Mouse (Mus musculus) neutrophil, adult 5-6 weeks (primary cell): Measurements from ENCODE around the gene Tpcn2. TPM values are rescaled to one million over a fixed set of nuclear protein-coding genes. Genes with fewer than 3 reads are reported as not detected.

ENCODE experiments used
- ATAC-seq: fragments of 151-379, 151-347 bp; 2 replicates; pipeline ENCODE4 v1.8.0; 2017; ENCODE audit warnings: mild to moderate bottlenecking, moderate TSS enrichment; ENCODE audit not compliant: insufficient number of reproducible peaks, poor library complexity, low FRiP score, severe bottlenecking; ENCODE audit errors: extremely low read depth
- total RNA-seq: library from RNA; stranded (forward); fragments of 200-1000 nt; gene quantifications from 2 replicates; pipeline ENCODE4 v1.2.3, GENCODE M21; 2017

Tpcn2 gene
- total RNA-seq, result 28.0 and 30.1 TPM in 2 replicates

DNA sequence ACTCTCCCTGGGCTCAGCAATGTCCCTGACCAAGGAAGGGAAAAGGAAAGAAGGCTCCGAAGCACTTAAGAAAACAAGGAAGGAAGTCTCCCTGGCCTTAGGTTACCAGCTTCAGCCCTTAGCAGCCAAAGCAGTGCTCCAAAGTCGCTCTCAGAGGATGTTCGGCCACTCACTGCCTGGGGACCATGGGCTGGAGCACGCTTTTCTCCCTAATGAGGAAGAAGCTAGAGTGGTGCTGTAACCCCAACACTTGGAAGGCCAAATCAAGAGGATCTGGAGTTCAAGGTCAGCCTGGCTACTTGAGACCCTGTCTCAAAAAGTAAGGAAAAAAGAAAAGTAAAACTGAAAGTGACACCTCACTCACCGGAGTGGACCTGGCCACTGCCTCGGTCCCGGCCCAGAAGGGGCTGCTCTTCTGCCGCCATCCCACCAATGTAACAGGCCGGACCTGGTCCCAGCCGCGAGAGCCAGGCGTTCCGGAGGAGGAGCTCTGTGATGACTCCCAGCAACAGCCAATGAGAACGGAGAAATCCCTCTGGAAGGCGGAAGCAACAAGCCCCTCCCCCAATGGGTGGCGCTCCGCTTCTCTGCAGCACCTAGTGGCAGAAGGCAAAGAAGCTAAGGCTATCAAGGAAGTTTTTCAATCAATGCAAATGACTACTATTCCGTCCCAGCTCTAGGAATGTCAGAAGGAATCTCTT is at the start of gene Tpcn2:
Tpcn2 (minus strand) TSS at position 525 of the 701 bp plus-strand sequence.
- peak; percentile 88 for ATAC-seq

DNA sequence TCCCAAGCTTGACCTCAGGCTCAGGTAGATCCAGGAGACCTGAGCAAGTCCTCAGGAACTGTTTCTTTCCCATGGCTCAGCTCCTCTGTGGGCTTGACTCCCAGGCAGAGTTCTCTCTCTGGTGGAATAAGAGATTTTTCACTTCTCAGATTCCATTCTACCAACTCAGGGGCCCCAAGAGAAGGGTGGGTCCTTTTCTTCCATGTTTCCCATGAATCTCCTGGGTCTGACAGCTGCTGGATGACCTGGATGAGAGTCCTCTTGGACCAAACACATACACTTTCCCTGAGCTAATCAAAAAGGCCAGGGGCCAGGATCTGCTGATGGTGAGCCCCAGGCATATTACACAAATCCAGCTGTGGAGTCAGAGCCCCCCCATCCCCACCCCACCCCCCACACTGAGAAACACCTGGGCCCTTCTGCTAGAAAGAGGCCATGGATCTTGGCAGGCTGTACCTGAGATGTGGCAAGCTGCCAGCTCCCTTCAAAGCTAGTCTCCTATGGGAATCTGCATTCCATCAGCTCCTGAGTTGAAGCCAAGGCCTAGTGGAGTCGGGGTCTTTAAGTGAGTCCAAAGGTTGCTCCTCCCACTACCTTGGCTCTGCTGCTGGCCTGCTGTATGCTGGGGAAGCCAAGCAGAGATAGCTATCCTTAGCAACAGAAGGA is 48.7 kb upstream of the Tpcn2 start:
- no peak for ATAC-seq

DNA sequence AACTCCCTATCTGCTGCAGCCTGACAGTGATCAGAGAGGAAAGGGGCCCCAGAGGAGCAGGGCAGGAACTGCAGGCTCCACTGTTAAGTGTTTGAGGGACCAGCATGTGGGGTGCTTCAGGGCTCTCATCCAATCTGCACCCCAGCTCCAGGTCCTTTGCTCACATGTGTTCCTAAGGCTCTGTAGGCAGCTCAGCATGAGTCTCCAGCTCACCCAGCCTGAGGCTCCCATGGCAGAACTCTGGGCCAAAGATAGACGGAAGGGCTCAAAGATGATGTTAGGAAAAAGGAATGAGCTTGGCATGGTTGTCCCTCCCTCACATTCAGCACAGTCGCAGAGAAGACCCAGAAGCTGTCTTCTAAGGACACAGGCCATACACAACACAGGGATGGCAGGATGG is 46.8 kb upstream of the Tpcn2 start:
- ATAC-seq, result no peak

DNA sequence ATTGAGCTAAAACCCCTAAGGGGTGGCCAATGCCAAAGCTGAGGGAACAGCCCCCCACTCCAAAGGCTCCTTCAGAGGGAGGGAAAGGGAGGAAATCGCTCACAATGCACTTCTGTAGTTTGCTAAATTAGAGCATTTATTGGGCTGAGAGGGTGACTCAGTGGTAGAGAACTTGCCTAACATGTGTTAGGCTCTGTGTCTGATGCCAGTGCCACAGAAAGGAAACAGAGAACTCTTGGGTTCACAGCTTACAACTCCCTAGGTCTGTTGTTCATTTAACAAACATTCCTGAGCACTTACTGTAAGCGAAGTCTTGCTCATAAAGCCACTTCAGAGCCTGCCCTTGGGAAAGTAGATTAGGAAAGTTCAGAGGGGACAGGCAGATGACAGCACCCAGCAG is 46.2 kb upstream of the Tpcn2 start:
- no peak for ATAC-seq

DNA sequence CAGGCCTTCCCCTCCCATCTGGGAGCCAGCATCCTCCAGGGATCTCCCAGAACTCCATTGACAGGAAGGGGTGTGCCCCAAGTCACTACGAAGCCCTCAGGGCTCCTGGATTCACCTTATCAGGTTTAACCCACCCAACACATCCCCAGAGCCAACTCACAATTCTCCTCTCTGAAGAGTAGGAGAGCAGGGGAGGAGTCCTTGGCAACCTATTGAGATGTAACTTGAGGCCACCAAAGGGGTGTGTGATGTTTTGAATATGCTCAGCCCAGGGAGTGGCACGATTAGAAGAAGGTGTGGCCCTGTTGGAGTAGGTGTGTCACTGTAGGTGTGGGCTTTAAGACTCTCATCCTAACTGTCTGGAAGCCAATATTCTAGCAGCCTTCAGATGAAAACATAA is 41.9 kb upstream of the Tpcn2 start:
- ATAC-seq, result no peak

DNA sequence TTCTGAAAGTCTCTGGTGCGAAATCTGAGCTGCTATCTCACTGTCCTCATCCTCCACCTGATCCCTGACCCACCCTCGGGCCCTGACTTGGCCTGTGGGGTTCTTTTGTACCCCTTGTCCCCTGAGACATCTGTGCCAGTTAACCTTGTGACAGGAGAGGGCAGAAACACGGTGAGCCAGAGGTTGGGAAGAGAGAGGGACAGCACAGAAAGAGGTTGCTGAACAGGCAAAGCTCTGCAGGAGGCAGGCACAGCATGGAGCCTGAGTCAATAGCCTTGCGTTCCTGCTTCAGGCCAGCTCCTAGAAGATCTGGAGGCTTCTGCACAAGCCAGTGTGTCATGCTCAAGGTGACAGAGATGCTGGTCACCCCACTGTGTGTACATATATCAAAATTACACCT is 39.8 kb upstream of the Tpcn2 start:
- no peak for ATAC-seq

DNA sequence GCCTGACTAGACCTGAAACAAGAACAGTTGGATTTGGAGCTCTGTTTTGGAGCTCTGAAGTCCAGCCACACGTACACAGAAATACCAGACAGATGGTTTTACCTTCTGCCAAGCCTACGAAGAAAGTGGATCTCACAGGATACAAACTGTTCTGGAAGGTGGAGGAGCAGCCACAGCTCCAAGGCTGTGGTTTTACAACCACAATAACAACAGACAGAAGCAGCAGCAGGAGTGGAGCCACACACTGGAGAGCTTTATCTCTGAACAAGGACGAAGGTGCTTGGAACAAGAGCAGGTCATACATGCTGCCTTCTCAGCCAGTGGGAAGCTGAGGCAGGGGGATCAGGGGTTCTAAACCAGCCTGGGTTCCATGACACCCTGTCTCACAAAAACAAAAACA is 35.7 kb upstream of the Tpcn2 start:
- ATAC-seq, result no peak

DNA sequence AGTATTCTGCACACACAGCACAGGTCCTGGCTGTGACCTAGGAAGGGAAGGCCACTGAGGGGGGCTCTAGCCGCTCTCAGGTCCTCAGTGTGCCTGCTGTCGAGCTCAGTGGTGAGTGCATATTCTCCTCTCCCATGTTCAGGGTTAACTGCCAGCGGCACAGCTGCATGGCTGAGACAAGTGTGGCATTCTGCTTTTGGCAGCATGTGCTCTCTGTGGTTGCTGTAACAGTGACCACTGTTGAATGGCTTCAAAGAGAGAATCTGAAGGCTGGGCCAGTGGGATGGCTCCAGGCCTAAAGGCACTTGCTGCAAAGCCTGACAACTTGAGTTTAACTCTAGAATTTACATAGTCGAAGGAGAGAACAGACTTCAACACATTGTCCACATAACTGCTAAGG is 33.7 kb upstream of the Tpcn2 start:
- ATAC-seq, result no peak

DNA sequence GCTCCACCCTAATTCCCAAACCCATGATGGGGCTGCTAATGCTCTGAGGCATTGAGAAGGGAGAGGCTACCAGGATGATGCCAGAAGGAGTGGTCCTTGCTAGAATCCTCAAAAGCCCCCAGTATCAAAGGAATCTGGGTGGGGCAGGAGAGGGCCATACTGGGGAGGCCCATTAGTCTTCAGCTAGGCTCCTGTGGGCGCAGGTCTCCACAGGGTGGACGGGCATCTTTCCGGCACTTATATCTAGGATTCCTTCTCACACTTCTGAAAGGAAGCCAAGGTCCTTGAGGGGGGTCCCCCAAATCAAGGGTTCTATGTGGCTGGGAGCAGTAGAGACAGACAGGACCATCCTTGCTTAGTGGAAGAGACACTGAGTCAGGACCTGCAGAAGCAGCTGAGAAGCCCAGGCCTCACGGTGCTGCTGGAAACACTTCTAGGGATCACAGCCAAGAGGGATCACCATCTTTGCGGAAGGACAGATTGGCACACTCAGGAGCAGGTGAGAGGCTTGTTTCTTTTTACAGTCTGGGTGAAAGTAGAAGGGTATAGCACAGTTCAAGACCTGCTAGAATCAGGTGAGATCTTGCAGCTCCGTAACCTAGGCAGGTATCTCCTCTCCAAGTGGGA is 31.1 kb upstream of the Tpcn2 start, which contains the start of gene Mrgprd:
Mrgprd (plus strand) TSS at position 51 of the 627 bp plus-strand sequence.
- ATAC-seq, result no peak

DNA sequence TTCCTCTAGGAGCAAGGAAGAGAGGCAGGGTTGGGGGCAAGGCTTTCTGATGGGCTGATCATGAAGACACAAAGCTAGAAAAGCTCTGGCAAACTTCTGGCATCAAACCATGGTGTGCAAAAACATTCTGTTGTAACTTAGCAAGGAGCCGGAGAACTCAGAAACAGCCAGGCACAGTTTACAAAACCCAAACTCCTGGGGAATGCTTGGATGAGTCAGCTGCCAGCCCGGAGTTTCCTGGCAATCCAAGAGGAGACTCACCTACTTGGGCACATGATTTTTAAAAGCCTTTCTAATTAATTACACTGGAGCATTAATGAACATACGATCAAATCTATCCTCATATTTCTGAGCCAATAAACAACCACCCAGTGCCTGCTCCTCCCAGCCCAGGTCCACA is 28.3 kb upstream of the Tpcn2 start:
- no peak for ATAC-seq

DNA sequence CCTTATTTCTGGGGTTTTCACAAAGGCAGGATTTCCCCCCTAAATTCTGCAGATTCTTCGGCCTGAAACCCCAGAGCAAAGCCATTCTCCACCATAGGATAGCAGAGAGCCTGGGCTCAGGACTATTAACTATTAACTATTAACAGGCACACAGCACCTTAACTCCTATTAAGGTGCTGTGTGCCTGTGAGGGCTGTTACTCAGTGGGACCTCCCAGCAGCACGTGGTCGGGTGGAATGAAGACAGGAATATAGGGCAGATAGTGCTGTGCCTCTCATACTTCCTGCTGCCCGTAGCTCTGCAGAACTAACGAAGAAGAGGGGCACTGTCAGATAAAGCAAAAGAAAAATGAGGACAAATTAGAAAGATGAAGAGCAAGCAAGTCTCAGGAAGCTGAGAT is 26.7 kb upstream of the Tpcn2 start:
- no peak for ATAC-seq

DNA sequence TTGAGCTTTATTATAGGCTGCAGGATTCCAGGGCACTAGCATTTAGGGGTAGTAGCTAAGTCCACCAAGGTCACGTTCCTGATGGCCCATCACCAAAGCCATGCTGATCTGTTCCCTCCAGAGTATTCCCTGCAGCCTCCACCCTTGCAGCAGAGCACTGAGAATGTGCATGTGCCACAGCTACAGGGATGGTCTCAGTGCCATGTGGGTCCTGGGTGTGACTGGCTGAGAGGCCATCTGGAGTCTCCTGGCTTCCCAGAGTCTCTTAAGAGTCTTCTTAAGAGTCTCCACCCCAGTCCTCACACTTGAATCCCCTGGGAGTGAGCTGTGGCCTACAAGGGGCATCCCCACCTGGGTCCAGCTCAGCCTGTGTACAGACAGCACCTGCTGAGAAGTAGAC is 26.1 kb upstream of the Tpcn2 start:
- ATAC-seq, result no peak

DNA sequence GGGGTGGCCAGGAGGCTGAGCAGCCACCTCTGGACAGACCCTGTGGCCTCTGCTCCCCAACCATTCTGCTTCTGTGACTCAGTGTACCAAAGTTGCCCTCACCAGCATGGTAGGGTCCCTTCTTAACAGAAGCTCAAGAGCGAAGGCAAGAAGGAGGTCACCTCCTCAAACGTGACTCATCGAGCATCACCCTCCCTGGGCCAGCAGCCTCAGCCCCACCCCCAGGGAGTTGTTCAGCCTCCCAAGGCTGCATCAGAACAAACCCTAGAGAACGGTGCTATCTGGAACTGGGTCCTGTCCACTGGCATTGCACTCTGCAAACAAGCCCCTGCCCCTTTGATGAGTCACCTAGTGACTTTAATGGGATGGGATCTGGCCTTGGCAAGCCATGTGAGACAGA is 25.1 kb upstream of the Tpcn2 start:
- ATAC-seq, result no peak

DNA sequence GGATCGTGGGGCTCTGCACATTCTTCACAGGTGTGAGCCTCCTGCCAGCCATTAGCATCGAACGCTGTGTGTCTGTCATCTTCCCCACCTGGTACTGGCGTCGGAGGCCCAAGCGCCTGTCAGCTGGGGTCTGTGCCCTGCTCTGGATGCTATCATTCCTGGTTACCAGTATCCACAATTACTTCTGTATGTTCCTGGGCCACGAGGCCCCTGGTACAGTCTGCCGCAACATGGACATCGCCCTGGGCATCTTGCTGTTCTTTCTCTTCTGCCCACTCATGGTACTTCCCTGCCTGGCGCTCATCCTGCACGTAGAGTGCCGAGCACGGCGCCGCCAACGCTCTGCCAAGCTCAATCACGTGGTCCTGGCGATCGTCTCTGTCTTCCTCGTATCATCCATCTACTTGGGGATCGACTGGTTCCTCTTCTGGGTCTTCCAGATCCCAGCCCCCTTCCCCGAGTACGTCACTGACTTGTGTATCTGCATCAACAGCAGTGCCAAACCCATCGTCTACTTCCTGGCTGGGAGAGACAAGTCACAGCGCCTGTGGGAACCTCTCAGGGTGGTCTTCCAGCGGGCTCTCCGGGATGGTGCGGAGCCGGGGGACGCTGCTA is 24.4 kb upstream of the Tpcn2 start:
- ATAC-seq, result no peak

DNA sequence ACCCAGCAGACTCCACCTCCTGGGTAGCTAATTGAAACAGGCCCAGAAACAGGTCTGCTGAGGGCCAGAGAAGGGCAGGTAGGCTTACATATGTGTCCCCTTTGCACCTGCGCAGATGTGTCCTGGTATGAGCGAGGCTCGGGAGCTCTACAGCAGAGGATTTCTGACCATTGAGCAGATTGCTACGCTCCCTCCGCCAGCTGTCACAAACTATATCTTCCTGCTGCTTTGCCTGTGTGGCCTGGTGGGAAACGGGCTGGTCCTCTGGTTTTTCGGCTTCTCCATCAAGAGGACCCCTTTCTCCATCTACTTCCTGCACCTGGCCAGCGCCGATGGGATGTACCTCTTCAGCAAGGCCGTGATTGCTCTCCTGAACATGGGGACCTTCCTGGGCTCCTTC is 23.8 kb upstream of the Tpcn2 start:
- ATAC-seq, result no peak

DNA sequence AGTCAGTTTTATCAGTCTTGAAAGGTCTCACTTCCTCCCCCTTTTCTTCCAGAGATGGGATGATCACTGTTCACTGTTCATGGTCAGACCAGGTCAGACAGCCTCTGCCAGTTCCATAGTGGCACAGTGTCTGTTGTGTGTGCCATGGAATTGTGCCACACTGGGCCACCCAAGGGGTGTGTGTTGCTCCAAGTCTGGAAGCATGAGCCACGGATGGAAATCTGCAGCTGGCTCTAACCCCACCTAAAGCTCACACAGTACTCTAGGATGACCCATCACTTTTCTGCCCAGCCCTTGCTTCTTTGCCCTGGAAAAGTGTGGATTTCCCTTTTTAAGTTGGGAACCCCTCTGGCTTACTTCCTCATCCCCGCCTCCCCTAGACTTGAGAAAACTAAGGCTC is 20.3 kb upstream of the Tpcn2 start:
- no peak for ATAC-seq

DNA sequence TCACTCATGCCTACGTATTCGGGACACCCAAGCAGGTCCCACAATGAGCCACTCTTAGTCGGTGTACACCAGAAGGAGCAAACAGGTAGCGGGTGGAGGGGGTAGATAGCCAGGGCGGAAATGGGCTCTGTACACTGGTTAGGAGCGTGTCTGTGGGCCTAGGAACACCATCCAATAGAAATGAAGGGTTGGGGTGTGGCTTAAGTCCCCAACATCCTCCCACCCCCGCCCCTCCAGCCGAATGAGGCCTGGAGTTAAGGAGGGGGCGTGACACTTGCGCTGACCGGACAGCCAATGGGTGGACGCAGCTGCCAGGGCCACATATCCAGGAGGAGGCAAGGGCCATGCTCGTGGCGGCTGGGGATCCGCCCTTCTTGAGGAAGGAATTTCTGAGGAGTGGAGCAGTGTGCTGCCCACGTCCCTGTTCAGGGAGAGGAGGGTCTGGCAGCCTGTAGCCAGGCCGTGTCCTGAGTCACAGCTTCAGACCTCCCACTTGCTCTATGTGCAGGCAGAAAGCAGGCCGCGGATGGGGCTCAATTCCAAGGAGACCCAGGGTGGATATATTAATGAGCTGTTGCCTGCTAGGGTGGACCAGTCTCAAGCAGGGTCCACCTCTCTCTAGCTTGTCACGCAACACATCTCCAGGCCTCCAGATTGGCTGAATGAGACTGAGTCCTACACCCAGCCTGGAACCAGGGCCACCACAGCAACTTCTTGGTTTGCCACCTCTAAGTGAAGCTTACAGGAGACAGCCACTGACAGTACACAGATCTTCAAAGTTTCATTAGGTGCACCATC is 18.9 kb upstream of the Tpcn2 start:
- ATAC-seq, result no peak

DNA sequence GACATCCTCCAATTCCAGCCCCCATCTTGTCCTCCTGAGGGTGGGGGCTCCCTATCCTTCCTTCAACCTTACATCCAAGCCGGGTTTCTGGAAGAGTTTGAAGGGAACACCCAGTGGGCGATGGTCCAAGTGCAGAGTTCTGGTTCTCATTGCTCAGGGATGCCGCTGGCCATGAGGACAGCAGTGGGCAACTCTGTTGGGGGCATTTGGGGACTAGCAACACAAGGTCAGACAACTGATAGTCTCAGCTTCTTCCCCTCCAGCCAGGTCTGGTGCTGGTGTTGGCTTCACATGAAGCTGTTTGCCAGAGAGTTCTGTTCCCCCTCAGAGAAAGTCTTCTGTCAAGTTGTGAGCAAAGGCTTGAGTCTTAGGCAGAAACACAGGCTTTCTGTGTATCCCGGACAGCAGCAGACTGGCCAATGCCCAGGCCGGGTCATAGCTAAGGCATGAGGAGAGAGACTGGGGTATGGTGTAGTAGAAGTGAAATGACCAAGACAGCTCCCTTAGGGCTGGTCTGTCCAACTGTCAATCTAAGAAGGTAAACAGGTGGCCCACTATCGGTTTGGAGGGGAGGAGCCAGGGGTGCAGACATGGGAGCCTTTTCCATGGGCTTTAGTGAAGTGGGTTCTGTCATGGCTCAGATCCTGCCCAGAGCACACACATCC is 17.7 kb upstream of the Tpcn2 start:
- ATAC-seq, result no peak

DNA sequence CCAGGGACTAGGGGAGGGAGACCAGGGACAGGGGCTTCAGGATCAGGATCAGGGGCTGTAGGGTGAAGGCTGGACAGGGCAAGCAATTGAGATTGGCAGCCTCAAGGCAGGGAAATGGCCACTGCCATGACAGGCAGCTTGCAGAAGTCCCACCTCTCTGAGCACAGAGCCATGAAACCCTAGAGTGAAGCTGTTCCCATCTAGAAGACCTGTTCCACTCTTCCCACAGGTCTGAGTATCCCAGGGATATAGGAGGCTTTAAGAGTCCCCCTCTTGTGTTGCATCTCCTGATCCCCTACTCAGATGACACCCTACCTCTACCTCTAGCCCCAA is 17.2 kb upstream of the Tpcn2 start:
- no peak for ATAC-seq
